Mouse (Mus musculus): Measurements from ENCODE around the gene Stambpl1. TPM values are rescaled to one million over a fixed set of nuclear protein-coding genes. Genes with fewer than 3 reads are reported as not detected.

The Stambpl1 gene
- 1 to 10 TPM; 2.3 to 2.6 TPM for total RNA-seq (2021)
- long read RNA-seq, experiment 1, partial matches to known transcripts = 0 of 4 reads
- long read RNA-seq, experiment 1, other reads (novel, unspliced or antisense) = 2 of 4 reads
- long read RNA-seq, experiment 2, partial matches to known transcripts = 0 of 1 reads
- long read RNA-seq, experiment 2, other reads (novel, unspliced or antisense) = 1 of 1 reads

DNA sequence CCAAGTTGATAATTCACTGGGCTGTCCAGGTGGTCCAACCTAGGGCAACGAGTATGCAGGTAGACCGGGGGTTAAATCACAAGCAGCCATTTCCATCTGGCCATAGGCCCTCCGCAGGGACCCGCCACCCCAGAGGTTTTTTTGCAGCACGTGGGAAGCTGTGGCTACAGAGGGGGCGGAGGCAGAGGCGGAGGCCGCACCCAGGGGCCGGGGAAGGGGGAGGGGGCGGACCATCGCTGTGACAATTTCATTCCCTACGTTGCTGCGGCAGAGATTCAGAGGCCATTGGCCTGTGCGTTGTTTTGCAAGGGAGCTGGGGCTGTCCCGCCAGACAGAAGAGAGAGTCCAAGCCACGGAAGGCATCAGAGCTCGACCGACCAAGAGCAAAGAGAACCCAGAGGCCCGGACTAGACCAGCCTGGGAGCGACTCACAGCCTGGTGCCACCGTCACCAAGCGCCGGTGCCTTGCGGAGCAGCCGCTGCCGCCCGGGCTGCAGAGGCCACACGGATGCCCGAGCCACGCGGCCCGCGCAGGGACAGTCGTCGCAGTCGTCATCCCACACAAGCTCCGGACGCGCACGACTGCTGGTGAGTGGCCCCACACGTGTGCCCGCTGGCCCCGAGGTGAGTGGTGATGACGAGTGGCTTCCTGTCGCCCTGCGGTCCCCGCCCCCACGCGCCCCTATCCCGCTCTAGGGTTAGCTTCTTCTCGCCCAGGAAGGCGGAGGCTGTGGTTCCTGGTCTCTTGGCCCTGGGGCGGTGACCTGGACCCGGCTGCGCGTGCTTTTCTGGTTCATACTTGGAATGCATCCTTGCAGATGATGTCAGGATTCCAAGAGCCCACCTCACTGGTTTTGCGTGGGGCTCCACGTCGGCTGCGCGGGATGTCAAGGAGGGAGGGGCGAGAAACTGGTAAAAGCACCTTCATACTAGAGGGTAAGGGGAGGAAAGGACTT is at the start of gene Stambpl1:
Stambpl1 (plus strand) TSS at position 222 of the 956 bp plus-strand sequence.
- peak; percentile 69 for DNase-seq

DNA sequence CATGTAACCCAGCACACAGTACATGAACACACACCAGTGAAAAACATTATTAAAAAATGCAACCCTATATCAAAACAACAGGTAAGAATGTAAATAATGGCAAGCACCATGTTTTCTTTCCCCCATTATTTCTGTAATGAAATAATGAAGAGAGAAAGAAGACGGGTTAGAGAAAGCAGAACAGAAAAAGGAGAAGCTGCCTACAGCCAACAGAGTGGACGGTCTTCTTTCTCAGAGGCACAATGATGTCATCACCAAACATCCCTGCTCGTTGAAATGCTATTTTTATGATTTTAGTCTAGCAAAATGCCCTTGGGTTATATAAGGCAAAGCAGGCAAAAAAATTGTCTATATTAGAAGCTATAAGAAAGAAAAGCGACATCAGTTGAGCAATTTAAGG is 43.6 kb upstream of the Stambpl1 start:
- no peak for DNase-seq

GRCm38 (mm10) chr19:34151909-34152308 is 40.1 kb upstream of the Stambpl1 start:
- no peak for DNase-seq

GRCm38 (mm10) chr19:34153263-34154144 is 38.5 kb upstream of the Stambpl1 start:
- no peak for DNase-seq

DNA sequence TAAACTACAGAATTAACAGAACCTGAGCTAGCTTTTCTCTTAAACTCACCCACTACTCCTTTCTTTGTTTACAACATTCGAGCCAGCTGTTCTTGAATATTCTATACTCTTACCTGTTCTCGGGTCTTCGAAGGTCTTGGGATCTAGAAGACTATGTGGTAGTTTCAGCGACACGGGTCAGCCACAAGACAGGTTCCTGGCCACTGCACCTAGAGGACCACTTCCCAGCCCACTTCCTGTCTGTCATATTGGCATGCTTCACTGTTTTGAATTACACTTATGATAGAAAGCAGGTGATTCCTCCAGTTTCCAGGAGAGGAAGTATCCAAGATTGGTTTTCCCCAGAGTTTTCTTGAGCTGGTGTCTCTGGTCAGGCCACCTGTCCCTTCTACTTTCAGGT is 29.3 kb upstream of the Stambpl1 start:
- no peak for DNase-seq

GRCm38 (mm10) chr19:34165891-34166290 is 26.1 kb upstream of the Stambpl1 start, which contains the start of gene Ankrd22:
TSS of gene Ankrd22 (minus strand) at chr19:34166053.
- no peak for DNase-seq

DNA sequence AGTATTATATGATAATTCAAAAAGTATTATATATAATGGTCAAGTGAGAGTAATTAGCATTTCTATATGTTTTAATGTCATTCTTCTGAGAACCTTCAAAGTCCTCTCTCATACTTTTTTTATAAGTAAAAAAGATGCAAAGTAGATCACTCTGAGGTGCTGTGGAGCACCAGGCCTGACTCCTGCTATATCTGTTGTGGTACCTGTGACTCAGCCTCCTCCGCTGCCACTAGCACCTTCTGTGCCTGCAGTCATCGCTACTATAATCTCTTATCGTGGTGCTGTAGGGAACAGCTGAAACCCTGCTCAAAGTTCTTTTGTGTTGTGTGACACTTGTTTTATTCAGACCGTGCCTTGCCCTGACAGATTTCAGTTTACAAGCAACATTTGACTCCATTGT is 25.6 kb upstream of the Stambpl1 start:
- no peak for DNase-seq

DNA sequence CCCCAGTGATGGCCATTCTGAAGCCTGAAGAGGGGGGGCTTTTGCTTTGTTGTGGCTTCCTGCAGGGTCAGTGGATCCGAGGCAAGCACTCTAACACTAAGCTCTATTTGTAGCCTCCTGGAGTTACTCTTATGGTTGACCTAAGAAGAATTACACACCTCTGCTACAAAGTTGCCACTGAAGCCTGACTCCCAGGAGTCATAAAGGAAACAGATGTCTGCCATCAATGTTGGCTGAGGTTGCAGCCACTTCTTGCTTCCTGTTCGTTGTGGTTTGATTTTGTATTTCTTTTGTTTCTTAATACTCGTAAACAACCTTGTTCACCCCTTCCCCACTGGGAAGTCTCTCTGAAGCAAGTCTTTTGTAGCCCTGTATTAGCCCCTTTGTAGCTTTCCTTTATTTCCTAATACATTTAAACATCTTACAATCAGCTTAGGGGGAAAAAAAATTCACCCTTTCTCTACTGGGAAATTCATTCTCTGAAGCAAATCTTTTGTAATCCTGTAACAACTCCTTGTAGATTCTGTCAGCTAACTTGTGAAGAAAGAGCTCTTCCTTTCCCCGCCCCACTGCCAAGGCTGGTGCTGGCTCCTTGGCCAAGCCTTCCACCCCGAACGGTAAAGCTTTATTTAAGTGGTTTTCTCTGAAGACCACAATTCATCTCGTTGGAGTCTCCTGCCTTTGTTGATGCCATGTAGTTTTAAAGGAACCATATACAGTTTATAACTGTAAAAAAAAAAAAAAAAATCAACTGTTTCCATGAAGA is 23.9 kb upstream of the Stambpl1 start:
- DNase-seq = no peak

- no peak for DNase-seq
Measured at GRCm38 (mm10) chr19:34169121-34169520, 22.9 kb upstream of the Stambpl1 start.

DNA sequence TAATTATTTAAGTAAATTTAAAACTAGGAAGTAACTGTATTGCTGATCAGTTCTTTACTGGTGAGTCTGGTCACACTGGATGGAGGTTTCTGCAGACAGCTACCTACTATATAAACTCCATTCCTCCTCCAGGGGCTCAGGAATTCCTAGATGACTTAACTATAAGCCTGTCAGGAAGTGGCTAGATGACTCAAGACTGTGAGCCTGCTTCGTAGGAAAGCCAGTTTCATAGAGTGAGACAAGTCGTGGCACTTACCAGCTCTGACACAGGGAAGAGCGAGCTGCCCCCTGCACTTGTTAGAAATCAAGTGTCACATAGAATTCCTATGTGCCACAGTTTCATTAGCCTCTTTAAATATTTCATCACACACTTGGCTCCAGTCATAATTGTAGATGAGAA is 20.9 kb upstream of the Stambpl1 start:
- no peak for DNase-seq

- DNase-seq = no peak
Measured at GRCm38 (mm10) chr19:34174004-34174403, 18.0 kb upstream of the Stambpl1 start.

GRCm38 (mm10) chr19:34179136-34179535 is 12.9 kb upstream of the Stambpl1 start:
- DNase-seq = no peak

DNA sequence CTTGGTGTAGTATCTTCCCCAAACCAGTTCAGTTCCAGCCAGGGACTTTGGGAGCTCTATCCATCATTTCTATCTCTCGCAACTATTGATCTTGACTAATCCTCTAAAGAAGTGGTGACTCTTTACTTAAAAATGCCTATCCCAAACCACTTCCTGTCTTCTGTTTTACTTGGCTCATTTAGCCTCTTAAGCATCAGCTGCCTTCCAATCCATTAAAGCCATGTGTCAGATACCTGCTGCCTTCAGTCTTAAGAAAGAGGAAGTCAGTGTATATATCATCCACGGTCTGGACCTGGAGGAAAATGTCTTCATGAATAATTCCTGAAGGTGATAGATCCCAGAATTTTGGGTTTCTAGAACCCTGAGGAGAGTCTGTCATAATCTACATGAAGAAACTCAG is 11.7 kb upstream of the Stambpl1 start:
- no peak for DNase-seq

- DNase-seq = no peak
Measured at GRCm38 (mm10) chr19:34181234-34181633, 10.8 kb upstream of the Stambpl1 start.

DNA sequence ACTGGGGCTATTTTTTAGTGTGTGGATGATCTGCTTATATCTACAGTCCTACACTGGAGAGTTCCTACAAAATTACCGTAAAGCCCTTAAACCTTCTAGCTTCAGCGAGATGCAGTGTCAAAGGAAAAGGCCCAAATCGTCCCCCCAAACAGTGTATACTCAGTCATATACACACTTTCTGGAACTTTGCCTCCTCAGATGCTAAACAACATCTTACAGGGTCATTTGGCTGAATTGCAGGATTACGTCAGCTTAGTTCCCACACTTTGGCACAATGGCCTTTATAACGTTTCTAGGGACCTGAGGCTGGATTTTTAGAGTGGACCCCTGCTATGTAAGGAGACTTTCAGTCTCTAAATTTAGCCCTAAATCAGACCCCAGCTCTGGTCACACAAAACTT is 9.5 kb upstream of the Stambpl1 start:
- DNase-seq = no peak

GRCm38 (mm10) chr19:34186845-34187244 is 5.2 kb upstream of the Stambpl1 start:
- no peak for DNase-seq

DNA sequence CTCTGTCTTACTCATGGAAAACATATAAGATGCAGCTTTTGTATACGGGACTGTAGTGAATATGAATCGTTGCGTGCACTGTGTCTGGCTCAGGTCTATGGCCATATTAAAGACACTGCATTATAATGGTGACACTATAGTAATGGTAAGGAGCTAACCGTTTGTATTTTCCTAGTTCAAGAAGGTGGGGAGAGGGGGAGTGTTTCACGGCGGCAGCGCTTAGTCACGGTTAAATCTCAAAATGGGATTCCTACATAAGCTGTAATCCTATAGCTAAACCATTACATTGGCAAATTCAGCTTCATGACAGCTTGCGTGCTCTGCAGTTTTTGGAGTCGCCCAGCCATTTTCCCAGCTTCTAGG is 403 bp upstream of the Stambpl1 start:
- no peak for DNase-seq

DNA sequence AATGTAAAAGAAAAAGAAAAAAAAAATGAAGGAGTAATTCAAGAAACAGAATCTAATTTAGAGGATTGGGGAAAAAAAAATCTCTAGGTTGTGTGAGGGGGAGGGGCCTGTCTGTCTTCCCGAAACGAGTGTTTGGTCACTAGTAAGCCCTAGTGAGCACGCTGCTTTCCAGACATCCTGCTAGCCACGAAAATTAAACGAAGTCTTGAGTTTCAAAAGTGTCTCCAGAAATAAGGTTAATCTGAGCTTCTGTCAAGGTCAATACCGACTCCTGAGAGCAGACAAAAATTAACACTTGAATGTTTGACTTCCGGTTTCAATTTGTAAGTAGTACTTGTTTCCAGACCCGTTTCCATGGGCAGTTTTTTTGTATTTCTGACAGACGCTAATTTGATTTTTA is 1.1 kb downstream of the Stambpl1 start:
- DNase-seq = peak; percentile 26

DNA sequence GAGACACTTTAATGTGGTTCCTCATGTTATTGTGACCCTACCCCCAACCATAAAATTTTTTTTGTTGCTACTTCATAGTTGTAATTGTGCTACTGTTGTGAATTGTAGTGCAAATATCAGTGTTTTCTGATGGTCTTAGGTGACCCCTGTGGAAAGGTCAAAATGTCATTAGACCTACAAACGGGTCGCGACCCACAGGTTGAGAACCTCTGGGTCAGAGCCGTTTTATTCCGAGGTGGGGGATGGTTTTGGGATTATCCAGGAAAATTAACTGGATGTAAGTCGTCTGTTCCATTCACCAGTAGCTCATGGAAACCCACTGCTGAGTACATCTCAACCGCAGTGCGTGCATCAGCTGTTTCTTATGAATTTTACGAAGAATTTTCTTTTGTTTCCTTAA is 1.7 kb downstream of the Stambpl1 start:
- DNase-seq = no peak

- DNase-seq = no peak
Measured at GRCm38 (mm10) chr19:34194132-34194745, 2.2 kb downstream of the Stambpl1 start.

DNA sequence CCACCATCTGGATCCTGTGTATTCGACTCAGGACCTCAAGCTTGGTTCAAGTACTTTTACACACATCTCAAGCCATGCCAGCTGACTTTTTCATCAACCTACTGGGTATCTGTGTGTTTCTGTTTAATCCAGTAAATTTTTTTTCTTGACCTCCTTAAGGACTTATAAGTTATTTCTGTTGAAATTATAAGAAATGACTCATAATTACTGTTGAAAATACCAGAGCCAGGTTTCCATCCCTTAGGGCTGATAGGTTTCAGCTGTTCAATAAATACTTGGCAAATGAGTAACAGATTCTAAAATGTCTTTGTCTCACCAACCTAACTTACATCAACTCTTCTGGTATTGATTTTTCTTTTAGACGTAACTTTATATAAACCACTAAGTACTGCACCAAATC is 3.0 kb downstream of the Stambpl1 start:
- no peak for DNase-seq

Measured in gastrocnemius, postnatal 10 days (tissue).